Mouse (Mus musculus): ENCODE data around the gene Plxnc1.

- TF ChIP-seq CTCF (conservative IDR thresholded peaks at IDR 0.05; ENCODE audit: insufficient read depth, insufficient read length, low read depth, low read length) (no peak), POLR2A (IDR thresholded peaks at IDR 0.05; ENCODE audit: low read depth, low read length) (no peak)
Observed at GRCm38 (mm10) chr10:94920526-94920925, 24.1 kb downstream of the Plxnc1 start.

Measured in kidney, adult 2 months (tissue).